Mouse (Mus musculus) R1 (cell line): ENCODE measurements around the gene Tusc2.
A peak's percentile ranks its signal among the peaks of the same experiment; 100 is the strongest.

Experiments
- DNase-seq: peaks from one replicate; pipeline ENCODE4 v3.0.0-alpha.2; 2018; ENCODE audit warnings: low read depth, low spot score

The Tusc2 gene

DNA sequence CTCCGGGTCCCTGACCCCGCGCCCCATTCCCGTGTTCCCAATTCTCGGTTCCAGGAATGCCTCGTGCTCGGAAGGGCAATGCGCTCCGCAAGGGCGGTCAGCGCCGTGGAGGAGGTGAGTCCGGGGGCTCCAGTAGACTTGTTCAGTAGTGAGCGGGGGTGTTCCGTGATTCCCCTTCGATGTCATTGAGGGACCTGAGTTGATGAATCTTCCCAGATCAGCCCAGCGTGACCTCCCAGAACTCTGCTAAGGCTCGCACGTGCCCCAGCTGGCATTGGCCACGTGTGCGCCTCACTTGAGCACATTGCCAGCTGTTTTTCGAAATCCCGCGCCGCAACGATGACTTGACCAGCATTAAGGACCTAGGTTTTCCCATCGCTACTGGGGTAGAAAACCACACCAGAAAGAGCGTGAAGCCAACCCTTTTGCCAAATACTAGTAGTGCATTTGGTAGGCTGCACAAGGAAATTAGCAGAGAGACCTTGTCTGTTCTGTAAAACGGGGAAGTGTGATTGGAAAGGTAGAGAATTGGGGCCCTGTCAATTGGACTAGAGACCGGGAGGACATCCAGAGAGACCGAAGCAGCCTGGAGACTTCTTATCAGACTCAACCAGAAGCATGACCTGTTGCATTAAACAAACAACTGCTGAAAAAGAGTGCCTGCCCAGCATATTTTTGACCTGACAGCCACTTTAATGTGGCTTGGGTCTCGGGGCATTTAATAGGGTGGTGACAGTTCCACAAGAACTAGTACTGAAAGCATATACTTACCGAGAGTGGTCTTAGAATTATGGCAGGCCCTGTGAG is 25.0 kb downstream of the Tusc2 start:
- no peak for DNase-seq

DNA sequence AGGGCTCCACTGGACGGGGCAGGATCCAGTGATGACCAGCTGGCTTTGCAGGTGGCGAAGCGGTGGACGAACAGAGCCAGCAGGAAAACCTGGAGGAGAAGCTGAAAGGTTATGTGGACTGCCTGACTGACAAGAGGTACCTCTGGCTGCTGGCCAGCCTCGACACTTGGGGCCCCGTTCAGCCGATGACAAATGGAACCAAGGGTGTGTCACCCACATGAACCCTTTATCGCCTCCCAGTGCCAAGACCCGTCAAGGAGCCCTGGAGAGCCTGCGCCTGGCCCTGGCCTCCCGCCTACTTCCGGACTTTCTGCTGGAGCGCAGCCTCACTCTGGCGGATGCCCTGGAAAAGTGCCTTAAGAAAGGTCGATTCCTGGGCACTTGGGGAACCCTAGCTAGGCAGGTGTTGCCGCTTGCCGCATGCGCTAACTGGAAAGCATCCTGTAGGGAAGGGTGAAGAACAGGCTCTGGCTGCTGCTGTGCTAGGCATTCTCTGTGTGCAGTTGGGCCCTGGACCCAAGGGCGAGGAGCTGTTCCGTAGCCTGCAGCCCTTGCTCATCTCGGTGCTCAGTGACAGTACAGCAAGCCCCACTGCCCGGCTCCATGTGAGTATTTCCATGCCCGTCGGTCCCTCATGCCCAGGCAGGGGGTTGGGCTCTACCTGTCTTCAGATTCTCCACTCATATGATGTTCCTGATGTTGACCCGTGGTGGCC is 27.2 kb downstream of the Tusc2 start:
- DNase-seq: no peak

DNA sequence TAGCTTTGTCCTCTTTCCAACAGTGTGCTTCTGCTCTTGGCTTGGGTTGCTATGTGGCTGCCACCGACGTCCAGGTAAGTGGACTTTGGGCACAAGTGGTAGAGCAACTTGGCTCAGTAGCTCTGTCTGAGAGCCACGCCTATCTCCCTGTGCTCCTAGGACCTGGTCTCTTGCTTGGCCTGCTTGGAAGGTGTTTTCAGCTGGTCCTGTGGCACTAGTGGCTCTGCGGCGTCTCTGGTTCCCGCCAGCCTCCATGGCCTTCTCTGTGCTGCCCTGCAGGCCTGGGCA is 27.7 kb downstream of the Tusc2 start:
- DNase-seq: no peak

- no peak for DNase-seq
These were observed 30.3 kb downstream of the Tusc2 start for GRCm38 (mm10) chr9:107593101-107593976.

GRCm38 (mm10) chr9:107594281-107595062 is 31.4 kb downstream of the Tusc2 start:
- peak; percentile 86 for DNase-seq

DNA sequence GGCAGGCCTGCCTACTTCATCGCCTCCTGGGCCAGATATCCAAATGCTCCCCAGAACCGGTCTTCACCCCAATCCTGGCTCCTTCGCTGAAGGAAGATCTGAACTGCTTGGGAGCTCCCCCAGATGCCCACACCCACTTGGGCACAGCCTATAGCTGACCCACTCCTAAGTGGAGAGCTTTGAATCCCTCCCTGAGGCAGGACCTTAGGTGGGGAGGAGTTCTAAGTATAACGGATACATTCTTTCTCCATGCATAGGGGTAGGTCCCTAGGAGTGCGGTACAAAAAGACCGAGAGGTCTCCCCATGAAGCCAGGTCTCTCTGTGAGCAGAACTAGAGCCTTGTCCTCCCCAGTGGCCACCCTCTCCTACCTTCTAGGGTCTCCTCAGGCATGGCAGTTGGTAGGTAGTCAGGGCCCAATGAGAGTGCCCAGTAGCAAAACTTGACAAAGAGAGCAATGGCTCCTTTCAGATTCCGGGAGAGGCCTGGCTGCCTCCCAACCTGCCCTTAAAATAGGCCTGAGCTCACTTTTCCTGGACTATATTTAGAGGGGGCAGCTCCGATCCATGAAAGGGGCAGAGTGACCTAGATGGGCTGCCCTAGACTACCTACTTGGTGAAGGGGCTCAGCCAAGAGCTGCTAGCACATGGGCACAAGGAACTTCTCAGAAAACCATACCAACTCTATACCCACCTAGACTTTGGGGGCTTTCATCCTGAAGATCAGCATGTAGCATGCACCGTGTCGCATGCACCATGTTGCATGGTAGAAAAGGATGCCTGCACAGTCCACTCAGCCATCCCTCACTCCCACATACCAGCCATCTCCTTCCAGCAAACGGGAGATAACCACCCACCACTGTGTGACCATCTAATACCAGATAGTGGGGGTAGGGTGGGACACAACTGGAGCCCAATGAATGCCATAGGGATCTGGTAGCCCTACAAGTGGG is 33.8 kb downstream of the Tusc2 start:
- DNase-seq: no peak

DNA sequence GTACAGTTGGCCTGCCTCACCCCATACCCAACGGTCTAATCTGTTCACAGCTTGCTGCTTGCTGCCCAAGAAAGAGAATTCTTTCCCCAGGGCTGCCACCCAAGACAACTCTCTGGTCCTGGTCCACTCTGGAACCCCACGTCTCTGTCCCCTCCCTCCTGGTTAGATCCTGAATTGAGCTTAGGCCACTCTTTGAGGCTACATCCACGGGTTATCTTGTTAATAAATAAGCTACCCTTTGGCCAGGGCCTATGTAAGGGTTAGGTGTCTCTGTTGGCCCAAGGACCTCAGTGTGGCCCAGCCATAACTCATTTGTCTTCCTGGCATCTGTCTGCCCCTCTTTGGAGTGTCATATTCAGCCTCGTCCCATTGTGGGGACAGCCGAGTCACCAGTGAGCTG is 35.3 kb downstream of the Tusc2 start:
- DNase-seq: no peak

DNA sequence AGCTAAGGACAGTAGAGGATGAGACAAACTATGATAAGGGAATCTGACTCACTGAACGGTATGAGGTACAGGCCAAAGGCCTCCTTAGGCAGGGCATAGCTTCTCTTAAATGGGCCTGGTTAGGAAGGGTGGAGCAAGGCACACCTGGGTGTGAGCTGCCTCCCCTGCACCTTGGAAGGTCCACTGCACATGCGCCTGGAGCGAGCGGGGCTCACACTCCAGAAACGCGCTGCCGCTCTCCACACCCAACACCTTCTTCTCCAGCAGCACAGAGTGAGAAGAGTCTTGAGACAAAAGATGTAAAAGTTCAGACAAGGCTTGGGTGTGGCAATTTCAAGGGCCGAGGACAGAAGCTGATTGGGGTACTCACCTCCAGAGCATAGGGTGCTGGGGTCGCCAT is 36.4 kb downstream of the Tusc2 start:
- DNase-seq: no peak

GRCm38 (mm10) chr9:107599842-107600241 is 36.8 kb downstream of the Tusc2 start:
- peak; percentile 80 for DNase-seq

GRCm38 (mm10) chr9:107600745-107601144 is 37.7 kb downstream of the Tusc2 start:
- peak; percentile 68 for DNase-seq

- DNase-seq: no peak
These were observed 38.2 kb downstream of the Tusc2 start for GRCm38 (mm10) chr9:107601275-107601674.

- DNase-seq: peak; percentile 84
These were observed 39.1 kb downstream of the Tusc2 start for GRCm38 (mm10) chr9:107602068-107602648.

DNA sequence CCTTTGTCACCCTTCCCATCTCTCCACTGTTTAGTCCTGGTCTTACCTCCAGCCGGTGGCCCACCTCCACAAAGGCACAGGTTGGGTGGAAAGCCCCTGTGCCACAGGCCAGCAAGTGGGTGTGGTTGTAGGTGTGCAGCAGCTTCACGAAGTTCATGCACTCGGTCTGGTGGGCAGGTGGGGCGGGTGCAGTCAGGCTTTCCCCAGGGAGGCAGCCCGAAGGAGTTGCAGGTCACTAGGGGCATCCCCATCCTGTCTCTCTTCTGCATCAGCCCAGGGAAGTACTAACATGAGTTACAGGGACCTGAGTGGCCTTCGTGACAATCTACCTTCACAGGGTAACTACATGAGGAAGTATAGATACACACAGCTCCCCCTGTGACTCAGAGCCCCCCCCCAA is 40.2 kb downstream of the Tusc2 start:
- no peak for DNase-seq

GRCm38 (mm10) chr9:107605041-107605661 is 42.1 kb downstream of the Tusc2 start:
- no peak for DNase-seq

GRCm38 (mm10) chr9:107606591-107606990 is 43.5 kb downstream of the Tusc2 start:
- DNase-seq: no peak

GRCm38 (mm10) chr9:107607036-107607435 is 44.0 kb downstream of the Tusc2 start:
- DNase-seq: no peak

GRCm38 (mm10) chr9:107607653-107608245 is 44.7 kb downstream of the Tusc2 start:
- DNase-seq: no peak

DNA sequence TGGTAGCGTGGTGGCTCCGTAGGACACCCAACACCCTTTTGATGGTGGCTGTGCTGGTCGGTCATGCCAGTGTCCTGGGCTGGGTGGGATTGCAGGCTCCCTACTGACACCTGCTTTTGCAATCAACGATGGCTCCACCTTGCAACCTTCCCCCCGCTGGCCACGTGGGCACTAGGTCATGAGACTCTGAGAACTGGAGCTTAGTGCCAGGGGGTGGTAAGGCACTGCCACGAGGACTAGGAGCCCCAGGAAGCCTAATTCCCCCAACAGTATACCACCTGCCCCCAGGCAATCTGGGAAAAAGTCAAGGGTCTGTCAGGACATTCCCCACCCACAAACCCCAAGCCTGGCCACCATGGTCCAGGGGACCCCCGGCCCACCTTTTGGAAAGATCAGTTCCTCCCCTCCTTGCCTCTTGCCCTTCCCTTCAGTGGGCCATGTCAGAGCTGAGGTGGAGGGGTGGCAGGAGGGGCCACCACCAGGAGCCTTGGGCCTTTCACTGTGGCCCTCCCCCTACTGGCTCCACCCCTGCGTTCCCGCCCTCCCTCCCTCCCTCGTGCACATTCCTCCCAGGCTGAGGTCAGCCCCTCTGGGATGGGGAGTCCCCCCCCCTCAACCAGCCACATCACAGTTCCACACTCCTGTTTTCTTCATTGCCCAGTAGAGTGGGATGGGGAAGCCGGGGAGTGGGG is 45.8 kb downstream of the Tusc2 start, which contains the start of gene Sema3b:
Gene Sema3b, minus strand, starts transcription at position 489 of the 692 bp plus-strand sequence.
- DNase-seq: no peak
